Mouse (Mus musculus) kidney, adult 9 months (tissue): ENCODE measurements around the gene Ddah1.
"Not testable (repeated sequence)": the region's sequence is repeated elsewhere in the genome, so short reads cannot be mapped to it uniquely, and the experiment has no call there.

Experiments
- DNase-seq: peaks from one replicate; pipeline ENCODE4 v3.0.0; 2022

The Ddah1 gene

GRCm38 (mm10) chr3:145874126-145874525 lies 115.7 kb downstream of the Ddah1 start:
- DNase-seq, result no peak

- DNase-seq, result no peak
These were observed 117.6 kb downstream of the Ddah1 start for GRCm38 (mm10) chr3:145876120-145876519.

GRCm38 (mm10) chr3:145878867-145879266 lies 120.4 kb downstream of the Ddah1 start:
- not testable (repeated sequence) for DNase-seq

- no peak for DNase-seq
These were observed 121.9 kb downstream of the Ddah1 start for GRCm38 (mm10) chr3:145880335-145880734.

- no peak for DNase-seq
These were observed 123.8 kb downstream of the Ddah1 start for GRCm38 (mm10) chr3:145882076-145882874.

GRCm38 (mm10) chr3:145883233-145883632 lies 124.8 kb downstream of the Ddah1 start:
- DNase-seq, result no peak

- DNase-seq, result no peak
These were observed 126.9 kb downstream of the Ddah1 start for GRCm38 (mm10) chr3:145885376-145885775.

- peak; percentile 89 for DNase-seq
These were observed 127.5 kb downstream of the Ddah1 start for GRCm38 (mm10) chr3:145885851-145886464.

- no peak for DNase-seq
These were observed 129.0 kb downstream of the Ddah1 start for GRCm38 (mm10) chr3:145887430-145887971.

- DNase-seq, result no peak
These were observed 132.1 kb downstream of the Ddah1 start for GRCm38 (mm10) chr3:145890346-145891132.

GRCm38 (mm10) chr3:145892451-145892850 lies 134.0 kb downstream of the Ddah1 start:
- DNase-seq, result no peak

- no peak for DNase-seq
These were observed 135.7 kb downstream of the Ddah1 start for GRCm38 (mm10) chr3:145894131-145894530.

- DNase-seq, result no peak
These were observed 139.3 kb downstream of the Ddah1 start for GRCm38 (mm10) chr3:145897749-145898148.

- peak; percentile 17 for DNase-seq
These were observed 141.4 kb downstream of the Ddah1 start for GRCm38 (mm10) chr3:145899832-145900231.

GRCm38 (mm10) chr3:145903530-145903929 lies 145.1 kb downstream of the Ddah1 start:
- no peak for DNase-seq

- peak; percentile 70 for DNase-seq
These were observed 146.6 kb downstream of the Ddah1 start for GRCm38 (mm10) chr3:145904850-145905776.

GRCm38 (mm10) chr3:145906582-145906981 lies 148.1 kb downstream of the Ddah1 start:
- DNase-seq, result peak; percentile 33

- DNase-seq, result no peak
These were observed 154.0 kb downstream of the Ddah1 start for GRCm38 (mm10) chr3:145912512-145912911.

GRCm38 (mm10) chr3:145913263-145913662 lies 154.8 kb downstream of the Ddah1 start:
- DNase-seq, result no peak

- DNase-seq, result not testable (repeated sequence)
These were observed 155.5 kb downstream of the Ddah1 start for GRCm38 (mm10) chr3:145913942-145914341.

- no peak for DNase-seq
These were observed 157.9 kb downstream of the Ddah1 start for GRCm38 (mm10) chr3:145916374-145916773.

- DNase-seq, result peak; percentile 44
These were observed 158.4 kb downstream of the Ddah1 start for GRCm38 (mm10) chr3:145916826-145917225.
